In the genomic region with DNA sequence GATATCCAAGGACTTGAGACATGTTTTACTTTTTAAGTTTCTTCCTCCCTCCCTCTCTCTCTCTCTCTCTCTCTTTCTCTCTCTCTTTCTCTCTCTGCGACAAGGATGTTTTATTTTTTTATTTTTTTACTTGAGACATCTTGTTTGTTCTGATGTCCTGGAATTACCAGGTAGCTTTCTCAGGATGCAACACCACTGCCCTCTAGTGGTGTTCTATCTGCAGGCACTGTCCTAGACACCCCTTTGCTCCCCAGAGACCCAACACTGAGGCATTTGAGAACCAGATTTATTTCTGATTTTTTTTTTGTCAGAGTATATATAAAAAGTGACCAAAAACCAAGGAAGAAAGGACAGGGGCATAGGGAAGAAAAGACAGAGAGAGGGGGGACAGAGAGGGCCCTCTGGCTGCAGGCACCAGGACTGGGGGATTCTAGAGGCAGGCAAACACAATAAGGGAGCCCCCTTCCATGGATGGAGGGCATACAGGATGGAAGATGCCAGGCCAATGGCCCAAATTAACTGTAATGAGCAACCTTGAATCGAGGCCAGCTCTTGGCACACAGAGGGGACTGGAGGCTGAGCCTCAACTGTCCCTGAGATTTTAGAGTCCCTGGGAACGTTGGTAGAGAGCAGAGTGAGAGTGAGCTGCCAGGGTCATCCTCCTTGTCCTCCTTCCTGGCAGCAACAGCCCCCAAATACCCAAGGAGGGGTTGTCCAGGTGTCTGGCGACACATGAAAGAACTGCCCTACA, we compare ENCODE assay signal across 9 mouse cellular contexts. TPM values are rescaled to one million over a fixed set of nuclear protein-coding genes. Genes with fewer than 3 reads are reported as not detected.
DNase-seq lines count a peak whose midpoint lies in the region; ATAC-seq and TF ChIP-seq lines count a peak whose summit lies in the region.
"Had no signal": no experiment of that assay in that cellular context is flagged by ENCODE, and none has a peak within 500 bp of the region (broad histone marks: within the 10 kb centered on the region; RNA-seq: fewer than 3 reads in every experiment).

No protein-coding gene starts in this region.

- H3K4me1 ChIP-seq in intestine, postnatal 0 days (replicated peaks; ENCODE audit: control insufficient read depth, insufficient read depth, low read length): peaks cover 5% of the 10 kb centered on the region; the same call in 1 of the 2 replicates
- peaks cover 18% of the 10 kb centered on the region for H3K4me1 ChIP-seq in intestine, embryonic 15.5 days (replicated peaks)
- H3K4me1 ChIP-seq in lung, embryonic 14.5 days (ENCODE audit: insufficient read depth): no peaks in the 10 kb centered on the region
- H3K4me1 ChIP-seq in midbrain, embryonic 13.5 days (replicated peaks): peaks cover 51% of the 10 kb centered on the region
- H3K4me1 ChIP-seq in neural tube, embryonic 15.5 days: peaks cover 59% of the 10 kb centered on the region

- no peaks in the 10 kb centered on the region for H3K9me3 ChIP-seq in intestine, postnatal 0 days (ENCODE audit: control insufficient read depth)
- H3K9me3 ChIP-seq in intestine, embryonic 15.5 days: no peaks in the 10 kb centered on the region
- H3K9me3 ChIP-seq in lung, embryonic 14.5 days (ENCODE audit: low read depth, low read length): no peaks in the 10 kb centered on the region
- no peaks in the 10 kb centered on the region for H3K9me3 ChIP-seq in midbrain, embryonic 13.5 days
- H3K9me3 ChIP-seq in neural tube, embryonic 15.5 days (replicated peaks): no peaks in the 10 kb centered on the region
- H3K9me3 ChIP-seq: embryonic facial prominence, embryonic 15.5 days had no signal

- DNase-seq in thymus, postnatal 0 days (ENCODE audit: low spot score): peak; percentile 64
- DNase-seq in thymus, adult 18-20 months: no peak
- peak; percentile 74 to 79 for DNase-seq in cerebellum, adult 18-20 months
- peak; percentile 75 for DNase-seq in lung, embryonic 14.5 days

- H3K4me3 ChIP-seq in intestine, postnatal 0 days (ENCODE audit: low read depth, low read length): no peak overlapping the region
- H3K4me3 ChIP-seq in intestine, embryonic 15.5 days (replicated peaks): no peak overlapping the region
- no peak overlapping the region for H3K4me3 ChIP-seq in lung, embryonic 14.5 days (ENCODE audit: low read depth, low read length)
- no peak overlapping the region for H3K4me3 ChIP-seq in midbrain, embryonic 13.5 days (replicated peaks)
- H3K4me3 ChIP-seq in neural tube, embryonic 15.5 days (replicated peaks): no peak overlapping the region
- H3K4me3 ChIP-seq: embryonic facial prominence, embryonic 15.5 days had no signal

- no peak overlapping the region for H3K4me2 ChIP-seq in intestine, postnatal 0 days (replicated peaks; ENCODE audit: low read depth)
- no peak overlapping the region for H3K4me2 ChIP-seq in intestine, embryonic 15.5 days (replicated peaks)
- H3K4me2 ChIP-seq in lung, embryonic 14.5 days: no peak overlapping the region
- H3K4me2 ChIP-seq in midbrain, embryonic 13.5 days (replicated peaks): no peak overlapping the region
- no peak overlapping the region for H3K4me2 ChIP-seq in neural tube, embryonic 15.5 days
- H3K4me2 ChIP-seq: embryonic facial prominence, embryonic 15.5 days had no signal

- H3K27me3 ChIP-seq in intestine, postnatal 0 days (replicated peaks; ENCODE audit: control insufficient read depth, insufficient read depth, low read length): no peaks in the 10 kb centered on the region
- 0 out of 2 replicates have a peak, but pooled peaks cover 3% of the 10 kb centered on the region for H3K27me3 ChIP-seq in intestine, embryonic 15.5 days (replicated peaks)
- peaks cover 12% of the 10 kb centered on the region for H3K27me3 ChIP-seq in lung, embryonic 14.5 days (ENCODE audit: insufficient read depth, low read length)
- H3K27me3 ChIP-seq in midbrain, embryonic 13.5 days: no peaks in the 10 kb centered on the region
- H3K27me3 ChIP-seq in neural tube, embryonic 15.5 days (replicated peaks): no peaks in the 10 kb centered on the region

- no peak for ATAC-seq in intestine, postnatal 0 days
- no peak for ATAC-seq in intestine, embryonic 15.5 days
- ATAC-seq in lung, embryonic 14.5 days (ENCODE audit: insufficient read depth): no peak
- ATAC-seq in midbrain, embryonic 13.5 days: no peak
- no peak for ATAC-seq in neural tube, embryonic 15.5 days (ENCODE audit: low FRiP score)

- WGBS in intestine, postnatal 0 days: 70% methylated on average over 4 of the region's 4 CpGs
- WGBS in intestine, embryonic 15.5 days: 70% methylated on average over 4 of the region's 4 CpGs
- WGBS in lung, embryonic 14.5 days: 58% methylated on average over 4 of the region's 4 CpGs
- WGBS in midbrain, embryonic 13.5 days: 79% methylated on average over 4 of the region's 4 CpGs
- 70% methylated on average over 4 of the region's 4 CpGs for WGBS in neural tube, embryonic 15.5 days

- H3K9ac ChIP-seq in intestine, postnatal 0 days (ENCODE audit: low read depth, low read length): no peak overlapping the region
- no peak overlapping the region for H3K9ac ChIP-seq in intestine, embryonic 15.5 days
- no peak overlapping the region for H3K9ac ChIP-seq in lung, embryonic 14.5 days
- no peak overlapping the region for H3K9ac ChIP-seq in midbrain, embryonic 13.5 days (replicated peaks)
- no peak overlapping the region for H3K9ac ChIP-seq in neural tube, embryonic 15.5 days (replicated peaks)
- H3K9ac ChIP-seq: embryonic facial prominence, embryonic 15.5 days had no signal

- H3K36me3 ChIP-seq in intestine, postnatal 0 days (ENCODE audit: control insufficient read depth, insufficient read depth): peaks cover 4% of the 10 kb centered on the region; the same call in 1 of the 2 replicates
- H3K36me3 ChIP-seq in intestine, embryonic 15.5 days: no peaks in the 10 kb centered on the region
- peaks cover 13% of the 10 kb centered on the region for H3K36me3 ChIP-seq in lung, embryonic 14.5 days (ENCODE audit: insufficient read depth)
- H3K36me3 ChIP-seq in midbrain, embryonic 13.5 days: peaks cover 23% of the 10 kb centered on the region
- peaks cover 21% of the 10 kb centered on the region for H3K36me3 ChIP-seq in neural tube, embryonic 15.5 days

- no peak overlapping the region for H3K27ac ChIP-seq in intestine, postnatal 0 days (ENCODE audit: low read depth, low read length)
- H3K27ac ChIP-seq in intestine, embryonic 15.5 days: no peak overlapping the region
- no peak overlapping the region for H3K27ac ChIP-seq in lung, embryonic 14.5 days (ENCODE audit: low read depth)
- no peak overlapping the region for H3K27ac ChIP-seq in midbrain, embryonic 13.5 days
- H3K27ac ChIP-seq in neural tube, embryonic 15.5 days (replicated peaks): no peak overlapping the region
- H3K27ac ChIP-seq: embryonic facial prominence, embryonic 15.5 days had no signal

- TF ChIP-seq CTCF in intestine, postnatal 0 days (IDR thresholded peaks at IDR 0.05; ENCODE audit: low read depth): peak; percentile 78
- TF ChIP-seq CTCF in lung, embryonic 14.5 days (IDR thresholded peaks at IDR 0.05; ENCODE audit: low read depth): peak; percentile 66

RNA-seq across cellular contexts. Expression of a gene that starts 2.5 kb away (rescaled TPM):
- 13.0 and 16.2 TPM in 2 replicates for polyA plus RNA-seq in intestine, postnatal 0 days (2015; fragmentation: Nextera tagmentation; extraction: Ambion mirVana)
- polyA plus RNA-seq in intestine, embryonic 15.5 days (2015; fragmentation: Nextera tagmentation; extraction: Ambion mirVana): 32.0 and 34.2 TPM in 2 replicates
- 23.3 and 35.0 TPM in 2 replicates for polyA plus RNA-seq in thymus, postnatal 0 days (2015; fragmentation: Nextera tagmentation; extraction: Ambion mirVana)
- polyA plus RNA-seq in lung, embryonic 14.5 days (2014; fragmentation: Nextera tagmentation; extraction: Ambion mirVana): 52.5 and 58.6 TPM in 2 replicates
- 68.1 and 70.2 TPM in 2 replicates for polyA plus RNA-seq in midbrain, embryonic 13.5 days (2015; fragmentation: Nextera tagmentation; extraction: Ambion mirVana)
- polyA plus RNA-seq in neural tube, embryonic 15.5 days (2015; fragmentation: Nextera tagmentation; extraction: Ambion mirVana): 68.1 and 87.0 TPM in 2 replicates

RNA-seq across cellular contexts. Expression of a gene that starts 3.5 kb away (rescaled TPM):
- polyA plus RNA-seq in intestine, postnatal 0 days (2015; fragmentation: Nextera tagmentation; extraction: Ambion mirVana): 30.6 and 33.9 TPM in 2 replicates
- 50.5 and 51.9 TPM in 2 replicates for polyA plus RNA-seq in intestine, embryonic 15.5 days (2015; fragmentation: Nextera tagmentation; extraction: Ambion mirVana)
- 51.7 and 55.3 TPM in 2 replicates for polyA plus RNA-seq in thymus, postnatal 0 days (2015; fragmentation: Nextera tagmentation; extraction: Ambion mirVana)
- polyA plus RNA-seq in lung, embryonic 14.5 days (2014; fragmentation: Nextera tagmentation; extraction: Ambion mirVana): 58.8 and 59.6 TPM in 2 replicates
- 71.7 and 72.8 TPM in 2 replicates for polyA plus RNA-seq in midbrain, embryonic 13.5 days (2015; fragmentation: Nextera tagmentation; extraction: Ambion mirVana)
- 58.2 and 61.1 TPM in 2 replicates for polyA plus RNA-seq in neural tube, embryonic 15.5 days (2015; fragmentation: Nextera tagmentation; extraction: Ambion mirVana)

RNA-seq across cellular contexts. Expression of a gene that starts 3.9 kb away (rescaled TPM):
- 18.5 and 18.8 TPM in 2 replicates for polyA plus RNA-seq in intestine, postnatal 0 days (2015; fragmentation: Nextera tagmentation; extraction: Ambion mirVana)
- polyA plus RNA-seq in intestine, embryonic 15.5 days (2015; fragmentation: Nextera tagmentation; extraction: Ambion mirVana): 22.3 and 22.7 TPM in 2 replicates
- 9.4 and 12.1 TPM in 2 replicates for polyA plus RNA-seq in thymus, postnatal 0 days (2015; fragmentation: Nextera tagmentation; extraction: Ambion mirVana)
- polyA plus RNA-seq in lung, embryonic 14.5 days (2014; fragmentation: Nextera tagmentation; extraction: Ambion mirVana): 23.2 and 27.8 TPM in 2 replicates
- polyA plus RNA-seq in midbrain, embryonic 13.5 days (2015; fragmentation: Nextera tagmentation; extraction: Ambion mirVana): 171 and 176 TPM in 2 replicates
- polyA plus RNA-seq in neural tube, embryonic 15.5 days (2015; fragmentation: Nextera tagmentation; extraction: Ambion mirVana): 164 and 191 TPM in 2 replicates

RNA-seq across cellular contexts. Expression of a gene that starts 10.4 kb away (rescaled TPM):
- 49.4 and 60.2 TPM in 2 replicates for polyA plus RNA-seq in intestine, postnatal 0 days (2015; fragmentation: Nextera tagmentation; extraction: Ambion mirVana)
- polyA plus RNA-seq in intestine, embryonic 15.5 days (2015; fragmentation: Nextera tagmentation; extraction: Ambion mirVana): 57.4 and 64.7 TPM in 2 replicates
- 50.0 and 51.1 TPM in 2 replicates for polyA plus RNA-seq in thymus, postnatal 0 days (2015; fragmentation: Nextera tagmentation; extraction: Ambion mirVana)
- polyA plus RNA-seq in lung, embryonic 14.5 days (2014; fragmentation: Nextera tagmentation; extraction: Ambion mirVana): 36.9 and 38.3 TPM in 2 replicates
- 71.2 and 82.5 TPM in 2 replicates for polyA plus RNA-seq in midbrain, embryonic 13.5 days (2015; fragmentation: Nextera tagmentation; extraction: Ambion mirVana)
- 65.6 and 66.7 TPM in 2 replicates for polyA plus RNA-seq in neural tube, embryonic 15.5 days (2015; fragmentation: Nextera tagmentation; extraction: Ambion mirVana)

Comparison
In these comparisons a context has a peak if more than half of its experiments do, and no peak if none do; other contexts are left out.
1. DNase-seq: peak in thymus, postnatal 0 days (single experiment), cerebellum, adult 18-20 months (2 of 2) and lung, embryonic 14.5 days (single experiment); none in thymus, adult 18-20 months (0 of 2).